Mouse (Mus musculus): Measurements from ENCODE around the gene Slc38a6. TPM values are rescaled to one million over a fixed set of nuclear protein-coding genes. Genes with fewer than 3 reads are reported as not detected.

Gene Slc38a6
- polyA plus RNA-seq, 1 experiment from 2014 or later = 10.9 TPM

DNA sequence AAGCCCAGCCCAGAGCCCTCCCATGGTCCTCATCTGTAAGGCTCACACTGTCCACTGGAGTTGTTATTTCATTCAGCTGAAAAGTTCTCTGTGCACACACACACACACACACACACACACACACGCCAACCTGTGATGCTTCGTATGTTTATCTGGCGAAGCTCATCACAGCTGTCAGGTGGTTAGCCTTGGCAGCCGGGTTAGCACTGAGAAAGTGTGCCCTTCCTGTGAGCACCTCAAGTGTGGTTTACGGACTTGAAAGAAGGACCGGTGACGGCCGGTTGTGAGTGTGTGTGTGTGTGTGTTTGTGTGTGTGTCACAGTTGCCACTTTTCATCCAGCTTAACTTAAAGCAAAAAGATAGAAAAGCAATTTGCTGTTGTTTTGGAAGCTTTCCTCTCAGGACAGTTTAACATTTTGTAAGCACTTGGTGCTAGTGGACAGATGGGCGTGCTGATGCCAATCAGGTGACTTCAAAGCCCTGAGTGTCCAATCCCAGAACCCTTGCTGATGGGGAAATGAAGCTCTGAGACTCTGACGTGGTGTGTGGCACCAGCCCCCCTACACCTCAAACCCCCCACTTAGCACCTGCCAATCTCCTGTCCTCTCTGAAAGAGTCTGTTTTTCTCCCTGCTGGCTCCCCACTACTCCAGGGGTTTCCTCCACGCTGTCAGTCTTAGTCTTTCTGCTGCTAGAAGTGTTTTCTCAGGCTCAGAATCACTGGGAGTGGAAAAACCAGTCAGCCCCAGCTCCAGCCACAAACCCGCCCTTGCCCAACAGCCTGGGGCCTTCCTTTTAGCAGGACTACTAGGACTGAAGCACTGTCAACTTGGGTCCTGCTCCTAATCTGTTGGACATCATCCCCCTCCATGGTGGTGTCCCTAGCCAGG is 96.0 kb downstream of the Slc38a6 start:
- H3K27ac ChIP-seq (replicated peaks) = no peak overlapping the region
- no peak for ATAC-seq (ENCODE audit: low read depth)
- no peaks in the 10 kb centered on the region for H3K9me3 ChIP-seq
- H3K4me3 ChIP-seq = no peak overlapping the region
- 84% methylated on average over 12 of the region's 12 CpGs for WGBS
- H3K4me2 ChIP-seq = no peak overlapping the region
- H3K9ac ChIP-seq = no peak overlapping the region
- no peaks in the 10 kb centered on the region for H3K4me1 ChIP-seq (replicated peaks)
- H3K27me3 ChIP-seq = no peaks in the 10 kb centered on the region
- no peaks in the 10 kb centered on the region for H3K36me3 ChIP-seq

DNA sequence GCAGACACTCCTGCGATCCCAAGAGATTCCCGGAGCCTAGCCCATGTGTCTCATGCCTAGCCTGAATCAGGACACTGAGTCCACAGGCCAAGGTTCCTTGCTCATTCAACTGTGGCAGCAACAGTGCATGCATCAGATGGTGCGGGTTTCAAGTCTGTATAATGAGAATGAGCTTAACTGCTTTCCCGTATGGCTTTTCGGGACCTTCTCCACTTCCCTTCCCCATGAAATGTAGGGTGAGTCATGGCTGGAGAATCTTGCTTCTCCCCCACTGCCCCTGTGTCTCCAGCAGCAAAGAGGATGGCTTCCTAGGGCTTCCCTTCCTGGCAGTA is 96.6 kb downstream of the Slc38a6 start:
- H3K4me2 ChIP-seq = no peak overlapping the region
- H3K9ac ChIP-seq = no peak overlapping the region
- H3K36me3 ChIP-seq = no peaks in the 10 kb centered on the region
- H3K4me3 ChIP-seq = no peak overlapping the region
- no peaks in the 10 kb centered on the region for H3K4me1 ChIP-seq (replicated peaks)
- no peaks in the 10 kb centered on the region for H3K9me3 ChIP-seq
- no peak overlapping the region for H3K27ac ChIP-seq (replicated peaks)
- 75% methylated on average over 5 of the region's 5 CpGs for WGBS
- no peak for ATAC-seq (ENCODE audit: low read depth)
- H3K27me3 ChIP-seq = no peaks in the 10 kb centered on the region

DNA sequence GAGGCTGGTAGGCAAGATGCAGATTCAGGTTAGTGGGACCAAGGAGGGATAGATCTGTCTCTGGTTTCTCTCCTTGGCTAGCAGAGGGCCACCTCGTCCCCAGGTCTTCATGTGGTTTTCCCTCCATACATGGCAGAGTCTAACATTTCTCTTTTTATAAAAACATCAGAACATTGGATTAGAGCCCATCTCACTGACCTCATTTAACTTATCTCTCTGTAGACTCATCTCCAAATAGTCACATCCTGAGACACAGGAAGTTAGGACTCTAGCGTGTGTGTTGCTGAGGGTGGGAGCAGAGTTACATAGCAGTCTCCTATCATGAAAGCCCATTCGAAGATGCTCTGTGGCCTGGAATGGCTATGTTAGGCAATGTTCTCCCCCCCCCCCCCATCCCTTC is 97.3 kb downstream of the Slc38a6 start:
- Histone ChIP-seq H3K36me3 (no peaks in the 10 kb centered on the region), H3K27me3 (no peaks in the 10 kb centered on the region), H3K27ac (replicated peaks) (no peak overlapping the region), H3K4me2 (no peak overlapping the region), H3K9me3 (no peaks in the 10 kb centered on the region), H3K4me1 (replicated peaks) (no peaks in the 10 kb centered on the region), H3K4me3 (no peak overlapping the region), H3K9ac (no peak overlapping the region)
- WGBS = 81% methylated on average over 3 of the region's 3 CpGs
- ATAC-seq (ENCODE audit: low read depth) = no peak

DNA sequence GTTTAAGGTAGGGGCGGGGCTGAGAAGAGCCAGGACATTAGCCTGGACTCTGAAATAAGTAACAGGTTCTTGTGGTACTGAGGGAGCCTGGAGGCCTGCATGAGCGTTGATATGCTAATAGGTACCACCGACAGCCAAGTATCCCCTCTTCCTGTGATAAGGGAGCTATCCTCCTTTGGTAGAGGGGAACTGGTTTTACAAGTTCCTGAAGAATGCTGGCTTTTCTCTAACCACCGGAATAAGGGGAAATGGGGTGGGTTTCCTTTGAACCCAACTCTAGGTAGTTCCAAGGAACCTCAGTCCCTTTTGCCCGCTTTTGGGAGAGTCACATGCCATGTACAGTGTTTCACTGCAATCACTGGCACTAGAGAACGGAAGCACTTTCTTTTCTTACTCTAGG is 98.2 kb downstream of the Slc38a6 start:
- Histone ChIP-seq H3K4me2 (no peak overlapping the region), H3K36me3 (no peaks in the 10 kb centered on the region), H3K4me3 (no peak overlapping the region), H3K9me3 (no peaks in the 10 kb centered on the region), H3K4me1 (replicated peaks) (no peaks in the 10 kb centered on the region), H3K27ac (replicated peaks) (no peak overlapping the region), H3K9ac (no peak overlapping the region), H3K27me3 (no peaks in the 10 kb centered on the region)
- WGBS = 53% methylated on average over 6 of the region's 6 CpGs
- no peak for ATAC-seq (ENCODE audit: low read depth)

DNA sequence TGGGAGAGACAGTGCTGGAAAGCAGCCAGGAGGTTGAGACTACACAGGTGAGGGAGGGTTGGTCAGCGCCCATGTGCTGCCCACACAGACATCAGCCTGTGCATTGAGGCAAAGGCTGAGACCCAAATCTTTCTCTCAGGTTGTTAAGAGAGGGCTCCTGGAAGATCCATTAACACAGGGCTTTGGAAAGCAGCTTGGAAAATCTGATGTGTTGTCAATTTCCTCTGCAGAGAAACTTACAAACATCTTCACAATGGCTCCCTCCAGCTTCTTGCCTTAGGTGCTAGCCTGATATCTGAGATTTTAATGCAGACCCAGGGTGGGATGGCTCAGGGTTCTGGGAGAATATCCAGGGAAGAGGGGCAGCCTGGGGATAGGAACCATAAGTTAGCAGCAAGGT is 105.9 kb downstream of the Slc38a6 start:
- Histone ChIP-seq H3K27ac (replicated peaks) (no peak overlapping the region), H3K4me1 (replicated peaks) (peaks cover 7% of the 10 kb centered on the region), H3K4me2 (no peak overlapping the region), H3K9me3 (no peaks in the 10 kb centered on the region), H3K27me3 (no peaks in the 10 kb centered on the region), H3K9ac (no peak overlapping the region), H3K36me3 (no peaks in the 10 kb centered on the region), H3K4me3 (no peak overlapping the region)
- ATAC-seq (ENCODE audit: low read depth) = no peak
- 96% methylated on average over 1 of the region's 1 CpGs for WGBS

DNA sequence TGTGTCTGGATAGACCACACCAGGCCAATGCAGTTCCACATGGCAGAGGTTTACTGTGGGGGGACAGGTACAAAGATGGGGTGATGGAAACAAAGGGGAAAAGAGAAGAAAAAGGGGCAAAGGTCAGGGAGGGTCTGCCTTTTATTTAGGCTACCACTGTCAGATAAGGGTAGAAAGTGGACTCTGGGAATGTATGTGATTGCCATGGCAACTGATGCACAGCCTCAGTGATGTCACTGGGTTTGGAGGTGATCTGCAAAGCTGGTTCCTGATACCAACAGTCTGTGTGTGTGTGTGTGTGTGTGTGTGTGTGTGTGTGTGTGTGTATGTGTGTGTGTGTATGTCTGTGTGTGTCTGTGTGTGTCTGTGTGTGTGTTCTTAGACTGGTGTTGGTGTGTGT is 106.4 kb downstream of the Slc38a6 start:
- no peak overlapping the region for H3K4me3 ChIP-seq
- H3K36me3 ChIP-seq = no peaks in the 10 kb centered on the region
- peaks cover 7% of the 10 kb centered on the region for H3K4me1 ChIP-seq (replicated peaks)
- H3K9me3 ChIP-seq = no peaks in the 10 kb centered on the region
- ATAC-seq (ENCODE audit: low read depth) = no peak
- H3K4me2 ChIP-seq = no peak overlapping the region
- H3K9ac ChIP-seq = no peak overlapping the region
- no peaks in the 10 kb centered on the region for H3K27me3 ChIP-seq
- no peak overlapping the region for H3K27ac ChIP-seq (replicated peaks)

DNA sequence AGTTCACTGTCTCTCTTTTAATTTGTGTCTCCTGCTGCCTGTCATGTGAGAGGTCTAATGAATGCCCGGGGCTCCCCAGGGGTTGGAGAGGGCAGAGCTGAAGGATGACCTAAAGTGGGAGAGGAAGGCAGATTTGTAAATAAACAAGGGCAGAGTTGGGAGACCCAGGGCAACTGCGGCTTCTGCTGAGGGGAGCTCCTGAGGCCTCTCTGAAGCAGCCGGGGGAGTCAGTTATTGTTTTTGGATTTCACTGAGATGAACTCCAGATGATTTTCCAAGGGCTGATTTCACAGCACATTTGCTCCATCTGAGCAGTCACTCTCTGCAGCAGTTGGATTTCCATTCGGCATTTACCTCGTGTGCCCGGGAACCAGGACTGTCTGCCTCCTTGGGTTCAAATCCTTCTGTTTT is 107.3 kb downstream of the Slc38a6 start:
- 0 out of 2 replicates have a peak overlapping the region, but pooled peaks have one; percentile 23 for H3K27ac ChIP-seq (replicated peaks)
- no peaks in the 10 kb centered on the region for H3K27me3 ChIP-seq
- no peak overlapping the region for H3K4me3 ChIP-seq
- H3K9ac ChIP-seq = no peak overlapping the region
- H3K36me3 ChIP-seq = no peaks in the 10 kb centered on the region
- H3K4me1 ChIP-seq (replicated peaks) = peaks cover 7% of the 10 kb centered on the region
- H3K9me3 ChIP-seq = no peaks in the 10 kb centered on the region
- WGBS = 46% methylated on average over 6 of the region's 6 CpGs
- ATAC-seq (ENCODE audit: low read depth) = no peak
- H3K4me2 ChIP-seq = no peak overlapping the region

DNA sequence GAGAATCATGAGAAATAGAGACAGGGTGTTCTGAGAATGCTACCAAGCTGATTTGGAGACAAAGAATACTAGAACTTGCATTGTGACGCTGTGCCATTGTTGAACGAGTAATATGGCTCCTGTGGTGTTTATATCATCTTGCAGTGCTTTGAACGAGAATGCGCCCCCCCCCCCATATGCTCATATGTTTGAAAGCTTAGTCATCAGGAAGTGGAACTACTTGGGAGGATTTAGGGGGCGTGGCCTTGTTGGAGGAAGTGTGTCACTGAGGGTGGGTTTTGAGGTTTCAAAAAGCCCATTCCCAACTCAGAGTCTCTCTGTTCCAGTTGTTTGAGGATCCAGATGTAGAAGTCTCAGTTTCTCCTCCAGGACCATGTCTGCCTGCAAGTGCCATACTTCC is 108.0 kb downstream of the Slc38a6 start:
- Histone ChIP-seq H3K27ac (replicated peaks) (no peak overlapping the region), H3K9me3 (no peaks in the 10 kb centered on the region), H3K27me3 (no peaks in the 10 kb centered on the region), H3K9ac (no peak overlapping the region), H3K4me1 (replicated peaks) (peaks cover 7% of the 10 kb centered on the region), H3K4me2 (no peak overlapping the region), H3K4me3 (no peak overlapping the region), H3K36me3 (no peaks in the 10 kb centered on the region)
- WGBS = 82% methylated on average over 5 of the region's 5 CpGs
- no peak for ATAC-seq (ENCODE audit: low read depth)

DNA sequence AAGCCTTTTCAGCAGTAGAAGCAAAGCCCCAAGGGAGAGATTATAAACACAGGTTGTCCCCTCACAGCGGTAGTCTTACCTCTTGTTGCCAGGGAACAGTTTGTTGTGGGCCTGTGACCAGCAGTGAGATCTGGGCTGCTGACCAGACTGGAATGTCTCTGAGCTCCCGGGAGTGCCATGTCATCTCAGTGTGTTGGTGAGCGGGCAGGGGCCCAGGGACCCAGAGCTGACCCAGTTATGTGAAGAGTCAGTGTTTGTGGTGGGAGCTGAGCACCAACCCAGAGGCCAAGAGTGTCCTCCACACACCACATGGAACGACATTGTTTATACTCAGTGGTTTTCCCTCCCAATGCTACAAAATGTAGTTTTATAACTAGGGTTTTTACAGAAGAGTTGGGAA is 112.8 kb downstream of the Slc38a6 start:
- Histone ChIP-seq H3K9me3 (no peaks in the 10 kb centered on the region), H3K9ac (no peak overlapping the region), H3K27me3 (no peaks in the 10 kb centered on the region), H3K4me2 (no peak overlapping the region), H3K27ac (replicated peaks) (no peak overlapping the region), H3K4me3 (no peak overlapping the region), H3K36me3 (no peaks in the 10 kb centered on the region), H3K4me1 (replicated peaks) (peaks cover 5% of the 10 kb centered on the region; the same call in 1 of the 2 replicates)
- no peak for ATAC-seq (ENCODE audit: low read depth)
- WGBS = 58% methylated on average over 4 of the region's 4 CpGs

DNA sequence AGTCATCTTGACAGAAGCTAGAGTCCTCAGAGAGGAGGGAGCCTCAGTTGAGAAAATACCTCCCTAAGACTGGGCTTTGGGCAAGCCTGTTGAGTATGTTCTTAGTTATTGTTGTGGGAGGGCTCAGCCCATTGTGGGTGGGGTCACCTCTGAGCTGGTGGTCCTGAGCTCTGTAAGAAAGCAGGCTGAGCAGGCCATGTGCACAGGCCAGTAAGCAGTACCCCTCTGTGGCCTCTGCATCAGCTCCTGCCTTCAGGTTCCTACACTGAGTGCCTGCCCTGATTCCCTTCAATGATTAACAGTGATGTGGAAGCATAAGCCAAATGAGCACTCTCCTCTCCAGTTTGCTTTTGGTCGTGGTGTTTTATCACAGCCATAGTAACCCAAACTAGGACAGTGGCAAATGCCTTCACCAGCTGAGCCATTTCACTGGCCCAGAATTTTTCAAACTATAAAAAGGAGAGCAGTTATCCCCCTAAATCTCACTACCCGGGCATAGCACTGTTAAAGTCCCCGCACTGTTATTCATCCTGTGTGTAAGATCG is 114.0 kb downstream of the Slc38a6 start:
- Histone ChIP-seq H3K36me3 (no peaks in the 10 kb centered on the region), H3K9ac (no peak overlapping the region), H3K27me3 (no peaks in the 10 kb centered on the region), H3K27ac (replicated peaks) (no peak overlapping the region), H3K4me1 (replicated peaks) (peaks cover 14% of the 10 kb centered on the region; the same call in 1 of the 2 replicates), H3K9me3 (no peaks in the 10 kb centered on the region), H3K4me3 (no peak overlapping the region), H3K4me2 (no peak overlapping the region)
- 77% methylated on average over 4 of the region's 4 CpGs for WGBS
- ATAC-seq (ENCODE audit: low read depth) = no peak

DNA sequence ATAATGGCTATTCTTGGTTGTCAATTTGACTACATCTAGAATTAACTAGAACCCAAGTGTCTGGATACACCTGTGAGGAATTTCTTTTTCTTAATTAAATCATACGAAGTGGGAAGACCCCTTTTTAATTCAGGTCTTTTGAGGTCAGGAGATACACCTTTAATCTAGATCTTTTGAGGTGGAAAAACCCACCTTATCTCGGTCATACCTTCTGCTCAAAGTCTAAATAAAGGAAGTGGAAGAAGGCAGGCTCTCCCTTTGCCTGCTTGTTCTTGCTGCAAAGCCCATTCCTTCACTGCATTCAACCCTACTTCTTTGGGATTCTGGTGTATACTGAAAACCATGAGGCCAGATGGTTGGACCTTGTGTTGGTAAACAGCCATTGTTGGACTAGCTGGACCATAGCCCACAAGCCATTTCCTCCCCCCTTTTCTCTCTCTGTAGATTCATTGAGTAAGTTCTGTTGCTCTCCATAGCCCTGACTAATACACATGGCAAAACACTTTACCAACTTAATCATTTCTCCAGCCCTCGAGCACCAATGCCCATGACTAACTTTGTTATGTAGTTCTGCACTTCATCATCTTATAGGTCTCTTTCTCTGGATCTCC is 115.0 kb downstream of the Slc38a6 start:
- H3K27me3 ChIP-seq = no peaks in the 10 kb centered on the region
- no peak overlapping the region for H3K9ac ChIP-seq
- no peaks in the 10 kb centered on the region for H3K9me3 ChIP-seq
- ATAC-seq (ENCODE audit: low read depth) = no peak
- peaks cover 16% of the 10 kb centered on the region; the same call in 1 of the 2 replicates for H3K4me1 ChIP-seq (replicated peaks)
- H3K4me3 ChIP-seq = no peak overlapping the region
- H3K27ac ChIP-seq (replicated peaks) = no peak overlapping the region
- H3K4me2 ChIP-seq = no peak overlapping the region
- WGBS = 88% methylated on average over 3 of the region's 3 CpGs
- H3K36me3 ChIP-seq = no peaks in the 10 kb centered on the region

DNA sequence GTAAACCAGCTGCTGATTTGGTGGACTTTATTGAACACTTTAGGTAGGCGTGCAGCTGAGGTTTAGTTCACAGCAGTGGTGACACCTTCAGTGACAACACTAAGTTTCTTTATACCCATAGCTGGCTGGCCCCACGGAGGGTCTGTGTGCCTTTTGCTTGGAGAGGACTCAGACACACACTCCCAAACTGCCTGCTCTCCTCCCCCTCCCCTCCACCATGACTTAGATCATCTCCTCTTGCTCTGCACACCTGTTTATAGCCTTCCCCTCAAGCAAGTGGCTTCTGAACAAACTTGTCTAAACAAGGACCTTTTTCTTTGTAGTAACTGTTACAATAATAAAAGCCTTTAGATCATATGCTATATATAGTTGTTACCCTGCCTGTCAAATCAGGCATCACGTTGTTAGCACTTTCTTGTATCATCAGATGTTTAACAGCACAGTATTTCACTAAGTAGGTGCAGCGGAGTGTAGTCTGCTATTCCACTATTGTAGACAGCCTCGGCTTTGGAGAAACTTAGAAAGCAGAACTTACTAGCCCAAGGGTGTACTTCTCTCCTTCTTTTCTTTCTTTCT is 115.6 kb downstream of the Slc38a6 start:
- no peak overlapping the region for H3K4me3 ChIP-seq
- H3K27me3 ChIP-seq = no peaks in the 10 kb centered on the region
- H3K36me3 ChIP-seq = no peaks in the 10 kb centered on the region
- H3K9me3 ChIP-seq = no peaks in the 10 kb centered on the region
- no peak overlapping the region for H3K9ac ChIP-seq
- WGBS = 81% methylated on average over 5 of the region's 5 CpGs
- H3K27ac ChIP-seq (replicated peaks) = no peak overlapping the region
- ATAC-seq (ENCODE audit: low read depth) = no peak
- peaks cover 16% of the 10 kb centered on the region; the same call in 1 of the 2 replicates for H3K4me1 ChIP-seq (replicated peaks)
- no peak overlapping the region for H3K4me2 ChIP-seq
